Mouse (Mus musculus) olfactory bulb, adult 2 months (tissue): ENCODE measurements around the gene Lrch3.

Experiments
- CTCF ChIP-seq: fragments of 200-500 bp; IDR thresholded peaks from 2 replicates; pipeline ENCODE4 v1.5.1; 2012; ENCODE audit warnings: low read depth, mild to moderate bottlenecking, low read length, moderate library complexity; ENCODE audit not compliant: insufficient read depth
- POLR2A ChIP-seq: fragments of 200-500 bp; IDR thresholded peaks from 2 replicates; pipeline ENCODE4 v1.6.1; 2012; ENCODE audit warnings: mild to moderate bottlenecking, low read depth, low read length, moderate library complexity; ENCODE audit not compliant: insufficient read depth

- no peak for TF ChIP-seq POLR2A
- TF ChIP-seq CTCF, result no peak
These were observed 28.8 kb downstream of the Lrch3 start for GRCm38 (mm10) chr16:32942694-32943093.
